Mouse (Mus musculus): ENCODE data around the gene Gm3376.
"Not testable (repeated sequence)": the region's sequence is repeated elsewhere in the genome, so short reads cannot be mapped to it uniquely, and the experiment has no call there.

Gm3376 gene

DNA sequence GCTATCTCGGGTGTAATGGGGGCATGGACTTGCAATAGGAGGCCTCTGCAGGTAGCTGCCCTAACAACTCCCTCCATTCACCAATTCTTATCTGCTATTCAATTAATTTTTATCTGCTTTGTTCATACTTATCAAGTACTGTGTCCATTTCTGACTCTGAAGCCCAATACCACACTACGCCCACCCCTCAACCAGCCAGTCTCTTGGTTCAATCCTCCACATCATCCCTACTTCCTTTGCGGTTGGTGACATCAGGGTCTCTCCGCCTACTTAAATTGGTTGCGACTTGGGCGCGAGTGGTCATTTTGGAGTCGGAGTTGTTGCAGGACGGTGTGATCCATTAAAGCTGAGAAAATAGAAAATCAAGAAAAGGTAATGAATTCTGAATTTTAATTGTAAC is at the start of gene Gm3376:
Gene Gm3376 (plus strand): TSS at position 301 of the 400 bp plus-strand sequence.
- DNase-seq (ENCODE audit: low spot score in 2 of 2) = not testable (repeated sequence)
